In the genomic region with DNA sequence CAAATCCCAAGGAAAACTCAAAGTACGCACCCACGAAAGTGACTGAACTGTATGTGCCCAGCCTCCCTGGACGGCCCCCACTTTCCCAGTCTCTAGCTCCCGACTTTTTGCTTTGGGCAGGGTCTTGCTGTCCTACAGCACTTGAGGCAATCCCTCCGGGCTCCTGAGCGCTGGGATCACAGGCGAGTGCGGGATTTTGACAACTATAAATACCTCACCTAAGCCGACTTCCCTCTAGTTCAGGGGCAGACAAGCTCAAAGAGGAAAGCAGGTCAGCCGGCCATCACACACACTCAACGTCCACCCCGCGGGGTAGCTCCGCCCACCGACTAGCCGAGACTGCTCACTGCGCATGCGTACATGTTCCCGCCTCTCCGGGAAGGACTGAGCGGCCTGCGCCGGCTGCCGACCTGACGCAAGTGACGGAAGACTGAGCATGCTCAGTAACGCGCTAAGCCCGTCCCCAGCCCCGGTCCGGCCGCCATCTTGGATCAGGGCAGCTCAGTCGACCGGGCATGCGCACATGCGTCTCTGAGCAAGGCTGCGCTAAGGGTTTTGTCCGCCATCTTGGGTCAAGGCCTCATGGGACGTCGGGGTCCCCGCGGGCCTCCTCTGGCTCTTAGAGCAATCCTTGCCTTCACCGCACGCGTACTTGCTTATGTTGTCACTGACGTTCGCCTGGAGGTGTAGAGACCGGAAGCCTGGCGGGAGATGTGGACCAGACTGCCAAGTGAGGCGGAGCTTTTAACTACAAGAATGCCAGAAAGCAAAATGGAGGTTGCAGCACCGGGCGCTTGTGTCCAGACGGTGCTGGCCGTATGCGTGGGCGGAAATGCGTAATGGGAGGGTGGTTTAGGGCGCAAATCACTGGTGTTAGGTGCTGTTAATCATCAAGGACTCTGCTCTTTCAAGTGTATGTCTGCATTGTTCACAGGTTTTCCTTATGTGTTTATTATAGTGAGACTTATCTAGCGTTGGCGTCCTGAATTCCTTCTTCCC, we compare ENCODE assay signal across 1 mouse cellular context.
TF ChIP-seq lines count a peak whose summit lies in the region.

A gene (minus strand): TSS at position 545 of the 999 bp plus-strand sequence.

TF ChIP-seq in MEL, 35 proteins besides CTCF, POLR2A, EP300 and RAD21 (continued from another document):
- TF ChIP-seq CHD2 (IDR thresholded peaks at IDR 0.05; ENCODE audit: low read length), result no peak
- peak; percentile 83 for TF ChIP-seq KAT2A (conservative IDR thresholded peaks at IDR 0.05; ENCODE audit: low read depth, low read length)
- TF ChIP-seq JUND (IDR thresholded peaks at IDR 0.05; ENCODE audit: low read depth, low read length), result no peak
- 0 out of 2 replicates have a peak, but pooled peaks have one; percentile 53 for TF ChIP-seq GATA1 (IDR thresholded peaks at IDR 0.05; ENCODE audit: low read depth, low read length)
- TF ChIP-seq UBTF (IDR thresholded peaks at IDR 0.05; ENCODE audit: borderline replicate concordance, insufficient read depth, low read depth, low read length), result no peak
- TF ChIP-seq HCFC1 (IDR thresholded peaks at IDR 0.05; ENCODE audit: low read depth, low read length), result peak; percentile 94
